Mouse (Mus musculus) embryonic facial prominence, embryonic 12.5 days (tissue): ENCODE measurements around the gene Foxp1. TPM values are rescaled to one million over a fixed set of nuclear protein-coding genes. Genes with fewer than 3 reads are reported as not detected.

Experiments used
- ATAC-seq: fragments of 200-750 bp; cut with Nextera tagmentation; 2 replicates; pipeline ENCODE4 v1.8.0; 2017; ENCODE audit not compliant: insufficient number of reproducible peaks, insufficient read depth, low FRiP score, low TSS enrichment
- H3K27ac ChIP-seq: fragments of 300-500 bp; sonication (generic); 2 replicates; pipeline ENCODE4 v1.5.1; 2016; ENCODE audit warnings: mild to moderate bottlenecking
- H3K27me3 ChIP-seq: fragments of 300-500 bp; sonication (generic); 2 replicates; pipeline ENCODE4 v1.6.1; 2016; ENCODE audit warnings: mild to moderate bottlenecking, moderate library complexity
- H3K36me3 ChIP-seq: fragments of 300-500 bp; sonication (generic); 2 replicates; pipeline ENCODE4 v1.6.1; 2016; ENCODE audit warnings: mild to moderate bottlenecking
- H3K4me1 ChIP-seq: fragments of 300-500 bp; sonication (generic); 2 replicates; pipeline ENCODE4 v1.6.1; 2016
- H3K4me2 ChIP-seq: fragments of 300-500 bp; sonication (generic); replicated peaks from 2 replicates; pipeline ENCODE4 v1.6.1; 2016; ENCODE audit warnings: mild to moderate bottlenecking, moderate library complexity
- H3K4me3 ChIP-seq: fragments of 300-500 bp; sonication (generic); 2 replicates; pipeline ENCODE4 v1.5.1; 2016; ENCODE audit warnings: mild to moderate bottlenecking
- H3K9ac ChIP-seq: fragments of 300-500 bp; sonication (generic); 2 replicates; pipeline ENCODE4 v1.6.1; 2016; ENCODE audit warnings: mild to moderate bottlenecking, moderate library complexity
- H3K9me3 ChIP-seq: fragments of 300-500 bp; sonication (generic); 2 replicates; pipeline ENCODE4 v1.6.1; 2016; ENCODE audit warnings: mild to moderate bottlenecking, moderate library complexity
- WGBS: fragments of 180-500 bp; shearing (Covaris S2); methylation state at CpG from one replicate; pipeline ENCODE4 v1.1.7; 2016; 5-methylcytosine and 5-hydroxymethylcytosine counted together
- polyA plus RNA-seq: library from polyadenylated mRNA; unstranded; fragments of >200 nt; fragmentation: Nextera tagmentation; extraction: Ambion mirVana; gene quantifications from 2 replicates; pipeline ENCODE4 v1.2.1, GENCODE M21; 2016

Gene Foxp1
- polyA plus RNA-seq, 1 experiment from 2014 or later = 132 TPM

- H3K4me1 ChIP-seq = peaks cover 18% of the 10 kb centered on the region
- H3K27ac ChIP-seq = no peak overlapping the region
- 82% methylated on average over 4 of the region's 4 CpGs for WGBS
- no peaks in the 10 kb centered on the region for H3K27me3 ChIP-seq
- no peak overlapping the region for H3K4me2 ChIP-seq
- H3K4me3 ChIP-seq = no peak overlapping the region
- ATAC-seq = no peak
- H3K36me3 ChIP-seq = no peaks in the 10 kb centered on the region
- no peak overlapping the region for H3K9ac ChIP-seq
- no peaks in the 10 kb centered on the region for H3K9me3 ChIP-seq
These were observed 527.6 kb downstream of the Foxp1 start for GRCm38 (mm10) chr6:98994902-98995301.

- no peaks in the 10 kb centered on the region for H3K9me3 ChIP-seq
- H3K4me3 ChIP-seq = no peak overlapping the region
- WGBS = 79% methylated on average over 21 of the region's 21 CpGs
- no peak overlapping the region for H3K27ac ChIP-seq
- H3K9ac ChIP-seq = no peak overlapping the region
- no peak overlapping the region for H3K4me2 ChIP-seq
- peaks cover 18% of the 10 kb centered on the region for H3K4me1 ChIP-seq
- no peaks in the 10 kb centered on the region for H3K27me3 ChIP-seq
- no peak for ATAC-seq
- no peaks in the 10 kb centered on the region for H3K36me3 ChIP-seq
These were observed 528.3 kb downstream of the Foxp1 start for GRCm38 (mm10) chr6:98994104-98994787.

- H3K36me3 ChIP-seq = no peaks in the 10 kb centered on the region
- H3K27me3 ChIP-seq = no peaks in the 10 kb centered on the region
- no peak overlapping the region for H3K4me3 ChIP-seq
- H3K4me2 ChIP-seq = no peak overlapping the region
- no peak overlapping the region for H3K27ac ChIP-seq
- H3K4me1 ChIP-seq = peaks cover 18% of the 10 kb centered on the region
- WGBS = 71% methylated on average over 3 of the region's 3 CpGs
- no peak overlapping the region for H3K9ac ChIP-seq
- no peak for ATAC-seq
- H3K9me3 ChIP-seq = no peaks in the 10 kb centered on the region
These were observed 529.3 kb downstream of the Foxp1 start for GRCm38 (mm10) chr6:98993231-98993630.

- Histone ChIP-seq H3K4me2 (no peak overlapping the region), H3K27me3 (no peaks in the 10 kb centered on the region), H3K27ac (no peak overlapping the region), H3K9ac (no peak overlapping the region), H3K9me3 (no peaks in the 10 kb centered on the region), H3K36me3 (no peaks in the 10 kb centered on the region), H3K4me1 (peaks cover 18% of the 10 kb centered on the region), H3K4me3 (no peak overlapping the region)
- 83% methylated on average over 7 of the region's 7 CpGs for WGBS
- no peak for ATAC-seq
These were observed 529.8 kb downstream of the Foxp1 start for GRCm38 (mm10) chr6:98992772-98993147.

- no peak overlapping the region for H3K9ac ChIP-seq
- H3K4me1 ChIP-seq = peaks cover 18% of the 10 kb centered on the region
- WGBS = 79% methylated on average over 5 of the region's 5 CpGs
- H3K9me3 ChIP-seq = no peaks in the 10 kb centered on the region
- no peak for ATAC-seq
- H3K36me3 ChIP-seq = no peaks in the 10 kb centered on the region
- H3K27ac ChIP-seq = no peak overlapping the region
- no peak overlapping the region for H3K4me3 ChIP-seq
- H3K4me2 ChIP-seq = no peak overlapping the region
- no peaks in the 10 kb centered on the region for H3K27me3 ChIP-seq
These were observed 530.4 kb downstream of the Foxp1 start for GRCm38 (mm10) chr6:98991900-98992771.

- Histone ChIP-seq H3K36me3 (no peaks in the 10 kb centered on the region), H3K9me3 (no peaks in the 10 kb centered on the region), H3K27ac (no peak overlapping the region), H3K9ac (no peak overlapping the region), H3K4me2 (no peak overlapping the region), H3K27me3 (no peaks in the 10 kb centered on the region), H3K4me1 (peaks cover 7% of the 10 kb centered on the region), H3K4me3 (no peak overlapping the region)
- WGBS = 86% methylated on average over 6 of the region's 6 CpGs
- no peak for ATAC-seq
These were observed 534.9 kb downstream of the Foxp1 start for GRCm38 (mm10) chr6:98987533-98988169.

GRCm38 (mm10) chr6:98985452-98985851 is 537.1 kb downstream of the Foxp1 start:
- ATAC-seq = no peak
- H3K9ac ChIP-seq = no peak overlapping the region
- WGBS = 87% methylated on average over 2 of the region's 2 CpGs
- H3K27me3 ChIP-seq = no peaks in the 10 kb centered on the region
- H3K4me1 ChIP-seq = no peaks in the 10 kb centered on the region
- no peaks in the 10 kb centered on the region for H3K36me3 ChIP-seq
- no peak overlapping the region for H3K4me2 ChIP-seq
- H3K27ac ChIP-seq = no peak overlapping the region
- no peaks in the 10 kb centered on the region for H3K9me3 ChIP-seq
- no peak overlapping the region for H3K4me3 ChIP-seq

- H3K4me3 ChIP-seq = no peak overlapping the region
- WGBS = 88% methylated on average over 6 of the region's 6 CpGs
- no peak for ATAC-seq
- H3K27me3 ChIP-seq = no peaks in the 10 kb centered on the region
- H3K4me1 ChIP-seq = no peaks in the 10 kb centered on the region
- H3K9me3 ChIP-seq = no peaks in the 10 kb centered on the region
- H3K27ac ChIP-seq = no peak overlapping the region
- no peak overlapping the region for H3K9ac ChIP-seq
- H3K4me2 ChIP-seq = no peak overlapping the region
- no peaks in the 10 kb centered on the region for H3K36me3 ChIP-seq
These were observed 537.9 kb downstream of the Foxp1 start for GRCm38 (mm10) chr6:98984626-98985025.

- no peak for ATAC-seq
- 58% methylated on average over 2 of the region's 2 CpGs for WGBS
These were observed 538.5 kb downstream of the Foxp1 start for GRCm38 (mm10) chr6:98984026-98984425.

GRCm38 (mm10) chr6:98983311-98983838 is 539.1 kb downstream of the Foxp1 start:
- Histone ChIP-seq H3K4me2 (no peak overlapping the region), H3K9ac (no peak overlapping the region), H3K27ac (no peak overlapping the region), H3K36me3 (no peaks in the 10 kb centered on the region), H3K9me3 (no peaks in the 10 kb centered on the region), H3K4me1 (no peaks in the 10 kb centered on the region), H3K27me3 (no peaks in the 10 kb centered on the region), H3K4me3 (no peak overlapping the region)
- no peak for ATAC-seq
- 89% methylated on average over 3 of the region's 3 CpGs for WGBS

More at GRCm38 (mm10) chr6:98984026-98984425, 538.5 kb downstream of the Foxp1 start:
- Histone ChIP-seq H3K4me2 (no peak overlapping the region), H3K27ac (no peak overlapping the region), H3K9me3 (no peaks in the 10 kb centered on the region), H3K27me3 (no peaks in the 10 kb centered on the region), H3K4me1 (no peaks in the 10 kb centered on the region), H3K4me3 (no peak overlapping the region), H3K36me3 (no peaks in the 10 kb centered on the region), H3K9ac (no peak overlapping the region)

GRCm38 (mm10) chr6:98981265-98981664 is 541.3 kb downstream of the Foxp1 start:
- no peaks in the 10 kb centered on the region for H3K27me3 ChIP-seq
- no peak overlapping the region for H3K4me2 ChIP-seq
- ATAC-seq = no peak
- no peak overlapping the region for H3K9ac ChIP-seq
- no peak overlapping the region for H3K4me3 ChIP-seq
- H3K4me1 ChIP-seq = no peaks in the 10 kb centered on the region
- no peak overlapping the region for H3K27ac ChIP-seq
- peaks cover 17% of the 10 kb centered on the region for H3K36me3 ChIP-seq
- WGBS = 85% methylated on average over 6 of the region's 6 CpGs
- no peaks in the 10 kb centered on the region for H3K9me3 ChIP-seq
